Mouse (Mus musculus): ENCODE measurements around the gene Dars. TPM values are rescaled to one million over a fixed set of nuclear protein-coding genes. Genes with fewer than 3 reads are reported as not detected.
"Not testable (repeated sequence)": the region's sequence is repeated elsewhere in the genome, so short reads cannot be mapped to it uniquely, and the experiment has no call there.

Gene Dars
- polyA plus RNA-seq, 1 experiment from 2014 or later, result 146 TPM

GRCm38 (mm10) chr1:128328218-128328617 is 89.0 kb downstream of the Dars start, which contains the start of gene Lct:
Lct (minus strand) TSS chr1:128328318.
- WGBS, result 76% methylated on average over 3 of the region's 3 CpGs
- H3K4me3 ChIP-seq, result no peak within 1 kb of the TSS
- no peak within 1 kb of the TSS for H3K27ac ChIP-seq
- H3K9me3 ChIP-seq (replicated peaks), result no peaks in the 10 kb centered on the region
- no peak within 1 kb of the TSS for H3K4me2 ChIP-seq
- no peak within 1 kb of the TSS for H3K9ac ChIP-seq
- H3K4me1 ChIP-seq, result no peaks in the 10 kb centered on the region
- no peaks in the 10 kb centered on the region for H3K27me3 ChIP-seq
- ATAC-seq, result no peak
- H3K36me3 ChIP-seq (ENCODE audit: poor library complexity, severe bottlenecking), result peaks cover 62% of the 10 kb centered on the region

GRCm38 (mm10) chr1:128327165-128327564 is 90.0 kb downstream of the Dars start:
- Histone ChIP-seq H3K36me3 (ENCODE audit: poor library complexity, severe bottlenecking) (peaks cover 51% of the 10 kb centered on the region), H3K4me2 (no peak overlapping the region), H3K4me1 (no peaks in the 10 kb centered on the region), H3K9me3 (replicated peaks) (no peaks in the 10 kb centered on the region), H3K4me3 (no peak overlapping the region), H3K27ac (no peak overlapping the region), H3K27me3 (no peaks in the 10 kb centered on the region), H3K9ac (no peak overlapping the region)
- 97% methylated on average over 1 of the region's 1 CpGs for WGBS
- no peak for ATAC-seq

GRCm38 (mm10) chr1:128324776-128325175 is 92.4 kb downstream of the Dars start:
- Histone ChIP-seq H3K4me1 (no peaks in the 10 kb centered on the region), H3K27me3 (no peaks in the 10 kb centered on the region), H3K9ac (no peak overlapping the region), H3K4me3 (no peak overlapping the region), H3K36me3 (ENCODE audit: poor library complexity, severe bottlenecking) (peaks cover 28% of the 10 kb centered on the region), H3K4me2 (no peak overlapping the region), H3K27ac (no peak overlapping the region), H3K9me3 (replicated peaks) (no peaks in the 10 kb centered on the region)
- 86% methylated on average over 2 of the region's 2 CpGs for WGBS
- ATAC-seq, result peak; percentile 41; the same call in 1 of the 2 replicates

GRCm38 (mm10) chr1:128323026-128323643 is 94.0 kb downstream of the Dars start:
- H3K9me3 ChIP-seq (replicated peaks), result no peaks in the 10 kb centered on the region
- H3K4me2 ChIP-seq, result no peak overlapping the region
- H3K36me3 ChIP-seq (ENCODE audit: poor library complexity, severe bottlenecking), result peaks cover 20% of the 10 kb centered on the region
- H3K9ac ChIP-seq, result no peak overlapping the region
- no peak overlapping the region for H3K27ac ChIP-seq
- 92% methylated on average over 8 of the region's 8 CpGs for WGBS
- H3K27me3 ChIP-seq, result no peaks in the 10 kb centered on the region
- H3K4me3 ChIP-seq, result no peak overlapping the region
- ATAC-seq, result no peak
- no peaks in the 10 kb centered on the region for H3K4me1 ChIP-seq

- H3K9ac ChIP-seq; H3K4me2 ChIP-seq; H3K9me3 ChIP-seq (replicated peaks); H3K4me1 ChIP-seq; H3K27me3 ChIP-seq; H3K36me3 ChIP-seq (ENCODE audit: poor library complexity, severe bottlenecking); H3K4me3 ChIP-seq; ATAC-seq; H3K27ac ChIP-seq: not testable (repeated sequence)
- WGBS, result 87% methylated on average over 6 of the region's 6 CpGs
These were observed 97.9 kb downstream of the Dars start for GRCm38 (mm10) chr1:128319266-128319665.

GRCm38 (mm10) chr1:128314665-128315064 is 102.5 kb downstream of the Dars start:
- no peak for ATAC-seq
- Histone ChIP-seq H3K36me3 (ENCODE audit: poor library complexity, severe bottlenecking) (no peaks in the 10 kb centered on the region), H3K27me3 (no peaks in the 10 kb centered on the region), H3K9ac (no peak overlapping the region), H3K4me2 (no peak overlapping the region), H3K4me1 (no peaks in the 10 kb centered on the region), H3K9me3 (replicated peaks) (no peaks in the 10 kb centered on the region), H3K4me3 (no peak overlapping the region), H3K27ac (no peak overlapping the region)
- WGBS, result 83% methylated on average over 4 of the region's 4 CpGs

Other genes with a start within 250 kb of the Dars start
- 73.6 and 81.0 TPM in 2 replicates for gene Ubxn4, start 173.4 kb downstream of the Dars start, polyA plus RNA-seq (2015; fragmentation: Nextera tagmentation; extraction: Ambion mirVana)
- 0.10 and 0.42 TPM in 2 replicates for gene Lct, start 89.0 kb downstream of the Dars start, polyA plus RNA-seq (2015; fragmentation: Nextera tagmentation; extraction: Ambion mirVana)
- gene Mcm6, start 57.7 kb downstream of the Dars start, polyA plus RNA-seq (2015; fragmentation: Nextera tagmentation; extraction: Ambion mirVana), result 172 and 197 TPM in 2 replicates
- gene Cxcr4, start 174.9 kb upstream of the Dars start, polyA plus RNA-seq (2015; fragmentation: Nextera tagmentation; extraction: Ambion mirVana), result 5.8 and 9.1 TPM in 2 replicates